Mouse (Mus musculus) heart, adult 2 months (tissue): ENCODE measurements around the gene Zxdc.

Experiments used
- CTCF ChIP-seq: fragments of 200-600 bp; IDR thresholded peaks from 2 replicates; pipeline ENCODE4 v1.8.1; 2022; ENCODE audit warnings: antibody characterized with exemption, mild to moderate bottlenecking, moderate library complexity
- POLR2A ChIP-seq: fragments of 200-500 bp; IDR thresholded peaks from 2 replicates; pipeline ENCODE4 v1.6.1; 2011; ENCODE audit warnings: mild to moderate bottlenecking, low read depth, low read length, control low read depth; ENCODE audit not compliant: insufficient read depth

GRCm38 (mm10) chr6:90374647-90375046 lies 5.4 kb downstream of the Zxdc start:
- TF ChIP-seq CTCF, result no peak
- no peak for TF ChIP-seq POLR2A
